Mouse (Mus musculus) left cerebral cortex, postnatal 4 days (tissue): ENCODE results near the gene Gm27021. TPM values are rescaled to one million over a fixed set of nuclear protein-coding genes. Genes with fewer than 3 reads are reported as not detected.

Experiments used
- DNase-seq: peaks from one replicate; pipeline ENCODE4 v3.0.0-alpha.2; 2022
- intact Hi-C: fragments of 180-260 bp; cut with DNase I; formaldehyde crosslinking; loops from one replicate; pipeline ENCODE4 v1.15.1; 2025
- total RNA-seq, 2 experiments: library from RNA; stranded (reverse); gene quantifications; 2 replicates each; pipeline ENCODE4 v1.2.3; 2021

Gene Gm27021
- total RNA-seq, 2 experiments from 2014 or later, result 0.66 to 1.6 TPM

DNA sequence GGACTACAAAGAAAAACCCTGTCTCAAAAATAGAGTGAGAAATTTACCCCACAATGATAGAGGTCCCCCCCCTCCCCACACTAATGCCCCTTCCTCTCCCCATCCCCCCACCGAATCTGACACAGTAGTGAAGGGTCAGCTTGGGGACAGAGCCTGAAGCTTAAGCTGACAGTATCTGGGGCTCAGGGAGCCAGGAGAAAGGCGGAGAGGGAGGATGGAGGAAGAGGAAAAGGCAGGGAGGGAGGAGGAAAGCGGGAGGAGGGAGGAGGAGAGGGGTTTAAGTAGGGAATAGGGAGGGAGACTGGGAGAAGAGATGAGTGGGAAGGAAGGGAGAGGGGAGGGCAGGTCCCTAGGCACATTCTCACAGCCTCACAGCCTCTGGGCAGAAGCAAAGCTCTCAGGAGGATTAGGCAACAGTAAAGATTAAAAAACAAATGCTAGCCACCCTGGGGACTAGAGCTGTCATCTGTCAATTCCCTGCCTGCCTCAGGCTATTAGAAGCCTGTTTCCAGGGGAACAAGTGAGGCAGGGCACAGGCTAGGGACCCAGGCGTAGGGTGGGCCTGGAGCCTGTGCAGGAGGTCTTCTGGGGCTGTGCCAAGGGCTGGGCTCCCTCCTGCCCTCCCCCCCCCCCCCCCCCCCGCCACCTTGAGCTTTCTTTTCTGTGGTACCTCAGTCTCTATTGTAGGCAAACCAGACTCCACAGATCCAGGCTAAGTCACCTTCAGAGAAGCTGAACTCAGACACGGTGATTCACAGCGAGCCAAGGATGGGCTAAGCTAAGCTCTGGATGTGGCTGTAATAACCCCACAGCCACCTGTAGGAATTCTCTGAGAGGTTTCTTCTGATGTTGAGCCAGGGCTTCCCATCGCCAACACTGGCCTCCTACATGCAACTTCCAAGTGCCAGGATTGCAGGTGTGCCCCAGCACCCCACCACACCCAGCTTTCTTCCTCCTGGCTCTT is 50.9 kb downstream of the Gm27021 start:
- DNase-seq, result no peak
- intact Hi-C loops, result no loop called here

DNA sequence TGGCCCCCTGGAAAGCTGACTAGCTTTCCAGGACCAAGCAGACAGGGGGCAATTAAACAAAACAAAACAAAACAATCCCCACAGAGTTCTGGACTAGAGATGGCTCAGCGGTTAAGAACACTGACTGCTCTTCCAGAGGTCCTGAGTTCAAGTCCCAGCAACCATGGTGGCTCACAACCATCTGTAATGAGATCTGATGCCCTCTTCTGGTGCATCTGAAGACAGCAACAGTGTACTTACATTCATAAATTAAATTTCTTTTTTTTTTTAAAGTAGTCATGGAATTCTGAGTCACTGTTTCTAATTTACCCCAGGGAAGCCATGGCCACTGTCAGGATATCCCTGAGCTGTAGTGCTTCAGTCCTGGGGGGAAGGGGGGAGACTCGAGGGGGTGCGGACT is 53.4 kb downstream of the Gm27021 start:
- intact Hi-C loops, result loop anchor here (5.0 kb wide), 1 partner anchor 332 kb away; no protein-coding TSS in a partner anchor
- DNase-seq, result no peak

DNA sequence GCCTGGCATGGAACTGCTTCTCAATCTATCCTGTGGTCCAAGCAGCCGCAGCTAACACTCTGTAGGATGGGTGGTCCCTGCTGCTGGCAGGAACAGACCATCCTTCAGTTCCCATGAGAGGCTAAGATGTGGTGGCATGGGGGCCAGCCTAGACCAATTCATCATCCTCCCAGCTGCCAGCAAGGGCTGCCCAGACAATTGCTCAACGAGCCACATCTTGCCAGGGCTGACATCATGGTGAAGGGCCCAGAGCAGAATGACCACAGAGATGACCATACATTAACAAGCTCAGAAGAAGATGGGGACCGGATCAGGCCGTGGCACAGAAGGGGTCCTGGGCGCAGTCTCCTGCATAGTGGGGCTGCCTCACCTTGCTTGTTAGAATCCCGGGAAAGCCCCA is 57.1 kb downstream of the Gm27021 start:
- DNase-seq, result no peak
- intact Hi-C loops, result loop anchor here (5.0 kb wide), 1 partner anchor 329 kb away; no protein-coding TSS in a partner anchor

DNA sequence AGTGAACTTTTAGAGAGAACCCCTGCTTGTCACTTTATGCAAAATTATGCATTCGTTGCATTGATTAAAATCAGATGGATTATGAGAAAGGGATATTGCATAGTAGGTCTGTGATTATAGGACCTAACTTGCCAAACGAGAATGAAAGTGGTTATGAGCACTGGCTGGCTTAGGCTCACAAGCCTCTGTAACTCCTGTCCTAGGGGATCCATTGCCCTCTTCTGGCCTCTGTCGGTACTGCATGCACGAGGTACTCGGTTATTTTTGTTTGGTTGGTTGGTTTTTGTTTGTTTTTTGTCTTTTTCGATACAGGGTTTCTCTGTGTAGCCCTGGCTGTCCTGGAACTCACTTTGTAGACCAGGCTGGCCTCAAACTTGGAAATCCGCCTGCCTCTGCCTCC is 60.0 kb downstream of the Gm27021 start:
- peak; percentile 85 for DNase-seq
- intact Hi-C loops, result loop anchor here (5.0 kb wide), 1 partner anchor 421 kb away; no protein-coding TSS in a partner anchor

DNA sequence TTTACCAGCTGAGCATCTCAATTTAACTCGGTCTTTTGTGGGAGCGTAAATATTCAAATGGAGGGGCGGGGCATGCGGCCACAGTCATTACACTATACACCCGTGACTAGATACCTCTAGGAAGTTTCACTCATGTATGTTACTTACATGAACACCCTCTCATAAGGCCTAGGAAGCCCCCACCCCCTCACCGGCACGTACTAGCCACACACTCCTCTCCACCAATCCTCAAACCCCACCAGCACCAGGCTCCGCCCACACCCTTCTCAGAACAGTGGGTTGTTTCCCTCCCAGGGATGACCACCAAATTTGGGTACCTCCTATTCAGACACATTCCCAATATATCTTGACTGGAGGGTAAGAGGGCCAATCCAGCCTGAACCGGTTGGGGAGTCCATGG is 60.4 kb downstream of the Gm27021 start:
- no peak for DNase-seq
- intact Hi-C loops, result loop anchor here (5.0 kb wide), 1 partner anchor 420 kb away; no protein-coding TSS in a partner anchor

DNA sequence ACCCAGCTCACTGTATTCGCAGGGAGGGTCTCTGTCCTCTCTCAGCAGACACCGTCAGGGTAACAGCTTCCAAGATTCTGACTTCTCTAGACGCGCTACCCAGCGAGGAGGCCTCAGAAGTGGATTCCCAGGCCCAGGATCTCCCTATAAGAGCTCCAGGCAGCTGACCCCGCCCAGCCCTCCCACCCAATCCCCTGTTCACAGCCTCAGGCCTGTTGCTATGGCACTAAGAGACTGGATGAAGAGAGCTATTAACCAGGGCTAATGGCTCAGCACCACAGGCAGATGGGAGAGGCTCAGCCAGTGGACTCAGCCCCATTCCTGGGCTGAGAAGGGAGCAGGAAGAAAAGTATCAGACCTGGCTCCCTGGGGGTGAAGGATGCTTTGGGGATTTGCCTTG is 65.2 kb downstream of the Gm27021 start:
- intact Hi-C loops, result no loop called here
- DNase-seq, result no peak

DNA sequence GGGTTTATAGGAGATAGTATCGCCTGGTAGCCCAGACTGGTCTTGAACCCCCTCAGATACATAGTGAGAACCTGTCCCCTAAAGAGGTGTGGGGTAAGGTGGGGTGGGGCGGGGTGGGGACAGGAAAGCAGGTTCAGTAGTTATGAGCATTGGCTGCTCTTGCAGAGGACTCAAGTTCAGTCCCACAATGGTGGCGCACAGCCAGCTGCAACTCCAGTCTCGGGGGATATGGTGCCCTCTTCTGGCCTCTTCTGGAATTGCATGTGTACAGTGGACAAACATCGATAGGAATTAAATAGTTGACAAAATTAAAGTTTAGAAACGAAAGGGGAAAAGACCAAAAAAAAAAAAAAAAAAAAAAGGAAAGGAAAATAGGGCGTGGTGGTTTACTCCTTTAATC is 68.4 kb downstream of the Gm27021 start:
- intact Hi-C loops, result loop anchor here (5.0 kb wide), 1 partner anchor 422 kb away; the partner anchor contains the start of gene Fam92b
- DNase-seq, result peak; percentile 86

DNA sequence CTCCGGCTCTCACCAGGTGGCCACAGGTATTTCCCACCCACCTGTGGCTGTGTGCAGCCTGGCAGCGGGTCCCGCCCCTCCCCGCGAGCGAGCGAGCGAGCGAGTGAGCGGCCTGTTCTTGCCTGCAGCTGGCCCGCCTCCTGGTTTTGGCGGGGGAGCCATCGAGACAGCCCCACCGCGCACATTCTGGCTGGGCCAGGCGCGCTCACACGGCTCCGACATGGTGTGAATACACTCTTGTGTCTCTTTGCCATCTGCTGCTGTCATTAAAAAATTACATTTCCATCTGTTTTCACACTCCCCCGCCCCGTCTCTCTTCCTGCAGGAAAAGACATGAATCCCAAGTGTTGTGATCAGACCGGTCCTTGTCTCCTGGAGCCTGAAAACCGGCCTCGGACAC is 69.3 kb downstream of the Gm27021 start:
- intact Hi-C loops, result loop anchor here (5.0 kb wide), 1 partner anchor 421 kb away; the partner anchor contains the start of gene Fam92b

DNA sequence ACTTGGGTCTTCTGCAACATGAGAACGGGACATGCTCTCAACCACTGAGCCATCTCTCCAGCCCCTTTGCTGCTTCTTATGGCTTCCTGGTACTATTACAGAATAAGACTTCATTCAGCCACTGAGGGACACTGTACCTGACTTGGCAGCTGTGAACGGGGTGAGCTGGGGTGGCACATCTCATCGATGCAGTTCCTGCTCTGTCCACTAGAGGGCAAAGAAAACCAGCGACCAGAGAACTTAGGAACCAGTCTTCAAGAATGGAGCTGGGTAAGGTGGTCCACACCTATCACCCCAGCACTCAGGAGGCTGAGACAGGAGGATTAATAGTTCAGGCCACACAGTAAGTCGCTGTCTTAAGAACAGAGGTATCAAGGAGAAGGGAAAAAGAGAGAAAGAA is 71.9 kb downstream of the Gm27021 start:
- peak; percentile 66 for DNase-seq
- intact Hi-C loops, result loop anchor here (5.0 kb wide), 1 partner anchor 419 kb away; the partner anchor contains the start of gene Fam92b

More for the DNA sequence above, 69.3 kb downstream of the Gm27021 start:
- peak; percentile 86 for DNase-seq

DNA sequence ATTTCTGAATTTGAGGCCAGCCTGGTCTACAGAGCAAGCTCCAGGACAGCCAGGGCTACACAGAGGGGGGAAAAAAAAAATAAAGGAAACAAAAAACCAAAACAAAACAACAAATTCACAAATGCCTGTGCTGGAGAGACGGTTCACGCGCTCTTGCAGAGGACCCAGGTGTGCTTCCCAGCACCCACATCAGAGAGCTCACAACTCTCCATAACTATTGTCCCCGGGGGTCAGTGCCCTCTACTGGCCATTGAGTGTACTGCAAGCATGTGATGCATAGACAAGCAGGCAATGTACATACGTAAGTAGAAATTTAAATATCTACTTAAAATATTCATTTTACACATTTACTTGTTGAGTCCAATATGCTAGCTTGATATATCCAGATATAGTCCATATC is 73.3 kb downstream of the Gm27021 start:
- DNase-seq, result no peak
- intact Hi-C loops, result no loop called here

DNA sequence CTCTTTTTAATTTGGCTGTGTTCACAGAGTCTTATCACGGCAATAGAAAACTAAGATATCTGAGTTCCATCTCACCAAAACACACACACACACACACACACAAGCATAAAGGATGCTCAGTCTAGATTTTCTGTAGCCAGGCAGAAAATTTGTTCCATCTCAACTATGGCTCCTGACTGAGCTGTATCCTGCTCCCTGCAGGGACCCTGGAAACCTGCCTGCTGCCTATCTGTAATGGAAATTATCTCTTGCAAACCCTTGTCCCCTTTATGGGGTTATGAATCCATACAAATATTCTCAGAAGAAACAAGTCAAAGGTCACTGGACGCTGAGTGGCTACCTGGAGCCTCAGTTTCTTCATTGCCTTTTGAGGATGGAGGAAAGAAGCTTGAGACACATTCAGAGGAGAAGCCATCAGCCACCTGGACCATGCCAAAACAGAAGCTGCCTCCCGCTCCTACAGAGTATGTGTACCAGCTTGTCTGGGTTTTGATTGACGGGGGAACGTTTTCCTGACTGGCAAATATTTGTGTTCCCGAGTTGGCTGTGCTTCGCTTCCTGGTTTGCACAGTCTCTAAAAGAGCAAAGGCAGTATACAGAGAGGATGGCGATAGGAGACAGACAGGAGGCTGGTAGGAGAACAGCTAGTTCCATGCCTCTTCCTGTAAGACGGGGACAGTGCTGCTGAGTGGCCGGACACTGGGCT is 76.1 kb downstream of the Gm27021 start:
- intact Hi-C loops, result no loop called here
- peak; percentile 52 for DNase-seq

DNA sequence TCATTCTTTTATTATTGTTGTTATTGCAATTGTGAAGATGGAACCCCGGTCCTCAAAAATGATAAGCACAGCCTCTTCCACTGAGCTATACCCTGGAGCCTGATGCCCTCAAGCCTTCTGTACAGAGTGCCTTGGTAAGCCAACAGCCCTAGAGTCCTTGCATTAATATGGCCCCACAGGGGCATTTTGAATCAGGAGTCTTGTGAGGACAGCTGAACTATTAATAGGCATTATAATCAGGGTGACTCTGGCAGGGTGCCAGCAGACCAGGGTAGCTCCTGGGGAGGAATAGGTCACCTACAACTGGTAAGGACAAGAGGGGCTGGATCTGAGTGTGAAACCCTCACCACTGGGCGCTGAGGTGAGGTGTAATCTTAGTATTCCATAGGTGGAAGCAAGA is 78.0 kb downstream of the Gm27021 start:
- intact Hi-C loops, result no loop called here
- DNase-seq, result peak; percentile 53

DNA sequence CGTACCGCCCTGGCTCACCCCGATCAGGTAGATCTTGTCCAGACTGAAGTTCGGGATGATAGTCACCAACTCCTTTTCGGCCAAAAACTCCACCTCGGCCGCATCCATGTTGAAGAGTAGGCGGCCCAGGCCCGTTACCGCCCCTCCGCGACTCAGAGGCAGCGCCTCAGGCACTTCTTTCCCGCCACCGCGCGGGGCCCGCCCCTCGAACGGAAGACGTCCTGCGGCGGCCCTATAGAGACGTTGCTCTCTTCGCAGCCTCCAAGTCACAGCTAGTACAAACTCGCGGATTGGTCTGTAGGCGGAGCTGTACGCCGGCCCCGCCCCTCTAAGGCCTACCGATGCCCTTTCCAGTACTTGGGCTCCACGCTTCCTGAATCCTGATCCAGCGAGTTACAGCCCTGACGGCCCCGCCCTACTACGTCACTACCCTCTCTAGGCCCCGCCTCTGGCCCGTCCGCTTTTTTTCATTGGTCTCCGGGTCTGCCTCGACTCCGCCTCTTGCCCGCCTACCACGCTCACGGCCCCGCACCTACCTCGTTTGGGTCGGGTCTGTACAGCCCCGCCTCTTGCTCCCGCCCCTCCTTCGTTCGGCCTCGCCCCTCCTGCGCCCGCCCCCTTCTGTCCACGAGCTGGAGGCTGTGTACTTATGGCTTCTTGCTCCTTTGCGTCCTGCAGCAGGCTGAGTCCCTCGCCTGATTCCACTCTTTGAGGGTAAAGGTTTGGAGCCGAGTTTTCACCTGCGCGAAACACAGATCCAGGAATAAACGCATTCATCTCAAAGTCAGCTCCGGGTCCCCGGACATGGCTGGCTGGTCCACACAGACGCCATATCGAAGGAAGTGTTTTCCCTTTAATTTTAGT is 78.7 kb downstream of the Gm27021 start, which contains the start of gene Gins2:
Gene Gins2 (minus strand): TSS at position 397 of the 864 bp plus-strand sequence.
- intact Hi-C loops, result no loop called here

DNA sequence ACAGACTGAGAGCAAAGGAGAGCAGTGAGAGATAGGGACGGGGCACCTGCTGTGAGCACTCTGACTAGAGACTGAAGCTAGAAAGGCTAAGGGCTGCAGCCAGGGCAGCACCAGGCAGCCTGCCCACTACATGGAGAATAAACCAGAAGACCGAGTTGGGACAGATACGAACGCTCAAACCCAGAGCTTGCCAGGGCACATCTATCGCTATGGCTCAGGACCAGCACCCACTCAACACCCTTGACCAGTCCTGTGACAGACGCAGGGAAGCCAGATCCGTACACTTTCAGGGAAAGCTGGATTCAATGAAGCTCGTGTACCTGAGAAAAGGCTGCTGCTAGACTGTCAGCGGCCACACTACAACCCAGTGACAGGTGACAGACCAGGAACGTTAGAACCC is 82.4 kb downstream of the Gm27021 start:
- intact Hi-C loops, result no loop called here
- no peak for DNase-seq

More for the DNA sequence above, 78.7 kb downstream of the Gm27021 start, which contains the start of gene Gins2:
- peak; percentile 99 for DNase-seq

DNA sequence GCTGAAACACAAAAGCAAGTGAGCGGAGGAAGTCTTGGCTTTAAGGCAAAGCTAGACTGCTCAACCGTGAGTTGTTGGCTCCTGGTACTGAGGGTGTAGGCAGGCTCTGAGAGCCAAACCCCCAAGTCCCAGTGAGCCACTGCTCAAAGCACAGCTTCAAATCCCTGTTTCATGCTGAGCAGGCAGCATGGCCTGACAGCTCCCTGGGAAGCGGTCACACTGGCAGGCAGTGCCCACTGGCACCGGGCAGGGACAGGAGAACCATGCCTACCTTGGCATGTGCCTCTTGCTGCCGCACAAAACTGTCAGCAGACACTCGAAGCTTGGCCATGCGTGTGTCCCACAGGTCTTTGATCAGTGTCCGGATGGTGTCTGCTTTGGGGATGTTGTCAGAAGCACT is 86.1 kb downstream of the Gm27021 start:
- intact Hi-C loops, result no loop called here
- DNase-seq, result peak; percentile 76

DNA sequence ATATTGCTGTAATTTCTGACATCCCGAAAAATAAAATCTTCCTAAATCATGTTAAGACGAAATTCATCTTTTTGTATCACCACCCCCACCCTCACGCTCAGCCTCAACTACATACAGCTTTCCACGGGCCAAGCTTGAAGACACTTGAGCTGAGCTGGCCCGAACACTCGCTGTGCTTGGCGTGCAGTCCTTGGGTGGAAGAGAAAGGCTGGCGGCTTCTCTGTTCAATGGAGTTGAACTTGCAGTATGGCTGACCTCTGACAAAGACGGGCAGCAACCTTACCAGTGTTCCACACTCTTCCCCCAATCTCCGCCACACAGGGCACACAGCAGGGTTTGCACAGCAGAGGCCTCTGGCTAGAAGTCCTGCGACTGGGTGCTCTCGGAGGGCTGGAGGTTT is 86.5 kb downstream of the Gm27021 start:
- intact Hi-C loops, result no loop called here
- peak; percentile 37 for DNase-seq

DNA sequence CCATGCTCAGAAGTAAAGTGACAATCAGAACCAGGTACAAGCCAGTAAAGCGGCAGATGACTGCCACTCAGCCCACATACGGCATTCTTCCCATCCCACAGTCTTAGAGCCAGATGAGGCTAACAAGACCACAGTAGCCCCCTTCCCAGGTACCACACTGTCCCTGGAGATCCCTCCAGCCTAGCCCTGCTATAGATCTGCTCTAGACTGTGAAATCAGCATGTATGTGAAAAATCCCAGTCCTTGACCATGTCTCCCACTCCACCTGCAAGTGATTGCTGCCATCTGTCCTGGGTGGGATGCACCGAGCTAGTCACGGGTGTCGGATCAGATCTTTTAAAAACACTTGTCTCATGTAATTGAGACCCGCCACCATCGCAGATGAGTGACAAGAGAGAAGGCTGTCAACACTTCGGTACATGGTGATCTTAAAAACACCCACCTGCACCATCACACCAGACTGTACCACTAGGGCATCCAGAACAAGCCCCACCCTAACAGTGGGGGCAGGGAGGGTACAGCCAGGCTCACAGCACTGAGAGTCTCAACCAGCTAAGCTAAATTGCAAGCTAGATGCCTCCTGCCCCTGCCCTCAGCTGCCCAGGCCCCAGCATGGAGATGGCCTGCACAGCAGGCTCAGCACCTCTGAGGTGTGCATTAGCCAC is 87.4 kb downstream of the Gm27021 start:
- DNase-seq, result no peak
- intact Hi-C loops, result no loop called here

DNA sequence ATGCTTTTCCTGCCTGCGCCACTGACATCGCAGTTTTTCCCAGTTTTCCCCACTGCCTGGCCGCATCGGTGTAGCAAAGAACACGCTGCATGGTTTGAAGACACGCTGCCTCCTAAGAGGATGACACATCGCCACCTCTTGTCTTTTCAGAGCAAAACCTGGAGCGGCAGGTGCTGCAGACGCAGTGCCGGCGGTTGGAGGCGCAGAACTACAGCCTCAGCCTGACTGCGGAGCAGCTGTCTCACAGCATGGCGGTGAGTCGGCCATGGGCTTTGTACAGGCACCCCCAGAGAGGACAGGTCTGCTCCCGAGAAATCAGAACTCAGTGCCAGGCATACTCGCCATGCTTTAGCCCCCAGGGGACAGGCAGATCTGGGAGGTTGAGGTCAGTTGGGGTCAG is 90.1 kb downstream of the Gm27021 start:
- intact Hi-C loops, result no loop called here
- DNase-seq, result peak; percentile 57

DNA sequence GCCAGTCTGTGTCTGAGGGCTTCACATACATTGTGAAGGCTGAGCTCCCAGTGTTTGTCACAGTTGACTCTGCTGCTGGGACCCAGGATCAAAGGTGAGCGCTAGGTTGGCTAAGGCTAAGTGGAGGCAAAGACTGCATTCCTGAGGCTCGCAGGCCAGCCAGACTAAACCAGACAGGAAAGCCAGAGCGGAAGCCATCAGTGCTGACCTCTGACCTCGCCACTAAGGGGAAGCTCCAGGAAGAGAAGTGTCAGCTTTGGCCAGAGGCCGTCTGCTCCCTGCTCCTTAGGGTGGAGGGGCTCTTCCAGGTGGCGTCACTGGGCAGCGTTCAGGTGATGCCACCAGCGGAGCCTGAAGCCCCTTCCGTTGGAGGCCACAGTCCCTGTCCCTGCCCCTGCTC is 92.1 kb downstream of the Gm27021 start:
- intact Hi-C loops, result no loop called here
- DNase-seq, result no peak

DNA sequence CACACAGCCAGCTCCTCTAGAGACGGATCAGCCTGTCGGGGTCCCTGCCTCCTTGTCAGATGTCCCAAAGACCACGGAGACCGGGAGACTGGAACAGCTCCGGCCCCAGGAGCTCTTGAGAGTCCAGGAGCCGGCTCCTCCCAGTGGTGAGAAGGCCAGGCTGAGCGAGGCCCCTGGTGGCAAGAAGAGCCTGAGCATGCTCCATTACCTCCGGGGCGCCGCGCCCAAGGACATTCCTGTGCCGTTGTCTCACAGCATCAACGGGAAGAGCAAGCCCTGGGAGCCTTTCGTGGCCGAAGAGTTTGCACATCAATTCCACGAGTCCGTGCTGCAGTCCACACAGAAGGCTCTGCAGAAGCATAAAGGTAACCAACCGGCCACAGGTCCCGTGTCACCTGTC is 92.9 kb downstream of the Gm27021 start:
- DNase-seq, result no peak
- intact Hi-C loops, result no loop called here
